Mouse (Mus musculus) G1E (cell line): Measurements from ENCODE around the gene Defa26.
"Not testable (repeated sequence)": the region's sequence is repeated elsewhere in the genome, so short reads cannot be mapped to it uniquely, and the experiment has no call there.

Experiments used
- CTCF ChIP-seq: IDR thresholded peaks from 2 replicates; pipeline ENCODE4 v1.5.1; 2012; ENCODE audit warnings: low read depth, low read length, inconsistent platforms, mixed read lengths
- GATA1 ChIP-seq: IDR thresholded peaks from 2 replicates; pipeline ENCODE4 v1.6.1; 2012; ENCODE audit warnings: borderline replicate concordance, low read length, inconsistent platforms, mixed read lengths
- TAL1 ChIP-seq: conservative IDR thresholded peaks from 2 replicates; pipeline ENCODE4 v1.6.1; 2012; ENCODE audit warnings: low read depth, low read length, inconsistent platforms, mixed read lengths

GRCm38 (mm10) chr8:21582706-21583105 lies 35.3 kb upstream of the Defa26 start, which contains the start of gene Defa28:
- not testable (repeated sequence) for TF ChIP-seq CTCF, GATA1, TAL1
